Mouse (Mus musculus) cerebellum, adult 2 months (tissue): ENCODE results near the gene Myo7a.

Source experiments
- CTCF ChIP-seq: fragments of 200-500 bp; IDR thresholded peaks from 2 replicates; pipeline ENCODE4 v1.5.1; 2011; ENCODE audit warnings: low read depth, mild to moderate bottlenecking, control low read depth, low read length, moderate library complexity, borderline replicate concordance; ENCODE audit not compliant: insufficient read depth
- POLR2A ChIP-seq: fragments of 200-500 bp; IDR thresholded peaks from 2 replicates; pipeline ENCODE4 v1.6.1; 2011; ENCODE audit warnings: low read length, control low read depth, borderline replicate concordance; ENCODE audit not compliant: insufficient read depth

GRCm38 (mm10) chr7:98114656-98115055 lies 4.7 kb downstream of the Myo7a start:
- TF ChIP-seq CTCF (no peak), POLR2A (no peak)
